Mouse (Mus musculus): ENCODE results near the gene Mpdu1.

Gene Mpdu1

GRCm38 (mm10) chr11:69692196-69692811, 29.9 kb upstream of the Mpdu1 start:
- intact Hi-C loops (cut with DNase I): no loop called here

DNA sequence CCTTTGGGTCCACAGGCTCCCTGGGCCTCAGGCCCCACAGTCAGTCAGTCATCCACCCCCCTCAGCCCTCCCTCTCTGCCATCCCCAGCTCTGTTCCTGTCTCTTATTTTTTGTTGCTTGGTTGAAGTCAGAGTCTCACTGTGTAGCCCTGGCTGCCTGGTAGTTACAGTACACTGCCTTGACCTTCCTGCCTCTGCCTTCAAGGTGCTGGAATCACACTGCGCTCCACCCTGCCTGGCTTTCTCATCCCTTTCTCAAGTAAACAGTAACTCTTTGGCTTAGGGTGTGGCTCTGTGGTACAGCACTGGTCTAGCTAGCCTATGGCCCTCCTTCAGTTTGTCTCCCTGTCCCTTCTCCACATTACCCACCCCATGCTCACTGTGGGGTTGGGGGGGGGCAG, 27.4 kb upstream of the Mpdu1 start:
- intact Hi-C loops (cut with DNase I): no loop called here

DNA sequence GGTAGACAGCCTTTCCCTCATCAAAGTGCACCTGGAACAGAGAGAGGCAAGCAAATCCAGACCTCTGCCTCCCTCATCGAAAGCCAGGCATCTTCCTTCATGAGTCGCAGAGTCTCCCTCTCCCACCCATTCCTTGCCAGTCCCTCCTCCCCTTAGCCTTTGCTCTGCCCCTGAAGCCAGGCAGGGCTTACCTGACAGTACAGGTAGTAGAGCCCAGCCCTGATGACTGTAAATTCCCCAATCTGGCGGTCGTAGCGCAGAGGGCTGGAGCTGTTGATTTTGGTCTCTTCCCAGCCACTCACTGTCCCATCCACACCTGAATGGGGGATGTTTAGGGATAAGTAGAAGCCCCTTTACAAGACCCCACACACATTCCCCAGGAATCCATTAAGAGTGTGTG, 24.6 kb upstream of the Mpdu1 start:
- intact Hi-C loops (cut with DNase I): no loop called here

GRCm38 (mm10) chr11:69686377-69686776, 23.9 kb upstream of the Mpdu1 start:
- intact Hi-C loops (cut with DNase I): no loop called here

- intact Hi-C loops (cut with DNase I): no loop called here
These were observed 23.2 kb upstream of the Mpdu1 start, which contains the start of gene Tnfsf13 for GRCm38 (mm10) chr11:69685526-69686148. TSS of gene Tnfsf13 (minus strand) at chr11:69685784.

DNA sequence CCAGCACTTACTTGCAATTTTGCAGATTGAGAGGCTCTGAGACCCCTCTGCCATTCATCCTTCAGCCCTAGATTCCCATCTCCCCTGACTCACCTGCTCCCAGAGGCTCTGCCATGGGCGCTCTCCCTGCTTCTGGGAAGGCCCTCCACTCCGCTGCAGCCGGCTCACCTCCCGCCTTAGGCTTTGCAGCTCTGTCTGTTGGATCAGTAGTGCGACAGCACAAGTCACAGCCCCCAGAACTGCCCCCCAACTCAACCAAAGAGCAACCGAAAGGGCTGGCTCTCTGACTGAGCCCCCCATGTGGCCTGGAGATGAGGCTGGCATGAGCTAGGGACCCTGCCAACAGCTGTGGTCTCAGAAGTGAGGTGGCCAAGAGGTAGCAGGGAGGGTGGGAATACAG, 22.5 kb upstream of the Mpdu1 start:
- intact Hi-C loops (cut with DNase I): loop anchor here (5.0 kb wide), 1 partner anchor 67 kb away; no protein-coding TSS in a partner anchor

GRCm38 (mm10) chr11:69684128-69684745, 21.8 kb upstream of the Mpdu1 start:
- intact Hi-C loops (cut with DNase I): loop anchor here (5.0 kb wide), 1 partner anchor 68 kb away; no protein-coding TSS in a partner anchor

DNA sequence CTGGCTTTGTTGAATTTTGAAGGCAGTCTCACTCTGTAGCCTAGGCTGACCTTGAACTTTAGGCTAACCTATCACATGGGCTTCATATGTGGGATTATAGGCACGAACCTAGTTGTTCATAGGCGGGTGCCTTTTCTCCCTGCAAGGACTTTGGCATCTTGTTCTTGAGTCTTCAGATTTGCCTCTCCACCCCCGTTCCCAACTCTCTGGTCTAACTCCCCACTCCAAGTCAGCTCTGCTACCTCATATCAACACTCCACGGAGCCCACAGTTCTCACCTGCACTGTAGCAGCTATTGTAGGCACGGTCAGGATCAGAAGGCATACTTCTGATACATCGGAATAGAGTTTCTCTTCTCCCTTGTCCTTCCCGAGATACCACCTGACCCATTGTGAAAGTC, 21.1 kb upstream of the Mpdu1 start:
- intact Hi-C loops (cut with DNase I): loop anchor here (2.0 to 5.0 kb wide), 2 partner anchors 31 to 69 kb away; no protein-coding TSS in a partner anchor

GRCm38 (mm10) chr11:69682840-69683533, 20.5 kb upstream of the Mpdu1 start:
- intact Hi-C loops (cut with DNase I): loop anchor here (2.0 to 5.0 kb wide), 2 partner anchors 32 to 69 kb away; no protein-coding TSS in a partner anchor

DNA sequence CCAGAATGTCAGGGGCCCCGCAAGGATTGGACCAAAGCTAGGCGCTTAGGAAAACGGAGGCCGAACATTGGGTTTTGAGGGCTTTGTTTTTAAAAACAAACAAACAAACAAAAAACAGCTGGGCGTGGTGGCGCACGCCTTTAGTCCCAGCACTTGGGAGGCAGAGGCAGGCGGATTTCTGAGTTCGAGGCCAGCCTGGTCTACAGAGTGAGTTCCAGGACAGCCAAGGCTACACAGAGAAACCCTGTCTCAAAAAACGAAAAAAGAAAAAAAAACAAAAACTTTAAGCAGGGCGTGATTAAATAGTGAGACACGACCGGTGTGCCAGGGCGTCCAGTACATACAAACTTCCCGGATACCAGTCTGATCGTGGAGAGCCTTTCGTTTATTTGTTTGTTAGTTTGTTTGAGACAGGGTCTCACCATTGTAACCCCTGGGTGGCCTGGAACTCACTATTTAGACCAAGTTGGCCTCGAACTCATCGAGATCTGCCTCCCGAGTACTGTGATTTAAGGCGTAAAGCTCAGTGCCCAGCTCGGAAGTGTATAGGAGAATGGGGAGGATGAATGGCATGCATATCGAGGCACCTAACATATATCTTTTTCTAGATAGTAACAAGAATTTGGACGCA, 19.9 kb upstream of the Mpdu1 start:
- intact Hi-C loops (cut with DNase I): loop anchor here (2.0 to 5.0 kb wide), 2 partner anchors 32 to 70 kb away; no protein-coding TSS in a partner anchor

DNA sequence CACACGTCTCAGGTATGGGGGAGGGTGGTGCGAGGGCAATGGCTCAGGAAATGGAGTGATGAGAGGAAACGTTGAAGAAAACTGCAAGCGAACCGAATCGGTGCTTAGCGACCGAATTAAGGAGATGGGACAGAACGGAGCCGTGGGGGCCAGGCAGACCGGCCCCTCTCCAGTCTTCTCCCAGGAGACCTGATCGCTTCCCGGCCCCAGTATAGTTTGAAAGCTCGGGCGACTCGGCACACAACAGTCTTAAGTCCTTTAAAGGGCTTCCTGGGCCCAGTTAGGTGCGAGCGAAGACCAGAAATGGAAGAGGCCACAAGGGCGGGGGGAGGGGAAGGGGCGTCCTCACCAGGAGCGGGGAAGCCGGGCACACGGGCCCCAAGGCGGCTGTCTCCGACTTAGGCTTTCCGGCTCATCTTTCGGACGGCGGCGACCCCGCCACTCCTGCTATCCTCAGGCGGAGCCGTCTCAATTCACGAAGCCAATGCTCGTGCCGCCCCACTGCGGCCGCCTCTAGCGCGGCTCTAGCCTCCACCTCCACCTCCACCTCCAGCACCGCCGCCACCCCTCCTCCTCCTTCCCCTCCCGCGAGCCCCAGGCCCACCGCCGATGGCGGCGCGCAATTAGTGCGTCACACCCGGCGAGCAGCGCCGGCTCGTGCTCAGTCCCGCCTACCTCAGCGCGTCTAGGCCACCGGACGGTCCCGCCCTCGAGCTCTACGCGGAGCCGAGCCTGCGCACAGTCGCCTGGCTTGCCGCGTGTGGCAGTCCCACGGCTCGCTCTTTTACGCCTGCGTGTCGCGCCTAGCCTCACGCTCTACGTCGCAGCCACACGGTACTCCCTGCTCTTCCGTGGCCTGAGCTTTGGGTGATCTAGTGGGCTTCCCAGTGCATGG, 19.1 kb upstream of the Mpdu1 start, which contains the start of gene Senp3:
TSS of gene Senp3 (minus strand) at position 771 of the 895 bp plus-strand sequence.
- intact Hi-C loops (cut with DNase I): loop anchor here (2.0 to 5.0 kb wide), 2 partner anchors 33 to 71 kb away; no protein-coding TSS in a partner anchor

GRCm38 (mm10) chr11:69680136-69680855, 17.9 kb upstream of the Mpdu1 start:
- intact Hi-C loops (cut with DNase I): loop anchor here (5.0 kb wide), 1 partner anchor 72 kb away; no protein-coding TSS in a partner anchor

DNA sequence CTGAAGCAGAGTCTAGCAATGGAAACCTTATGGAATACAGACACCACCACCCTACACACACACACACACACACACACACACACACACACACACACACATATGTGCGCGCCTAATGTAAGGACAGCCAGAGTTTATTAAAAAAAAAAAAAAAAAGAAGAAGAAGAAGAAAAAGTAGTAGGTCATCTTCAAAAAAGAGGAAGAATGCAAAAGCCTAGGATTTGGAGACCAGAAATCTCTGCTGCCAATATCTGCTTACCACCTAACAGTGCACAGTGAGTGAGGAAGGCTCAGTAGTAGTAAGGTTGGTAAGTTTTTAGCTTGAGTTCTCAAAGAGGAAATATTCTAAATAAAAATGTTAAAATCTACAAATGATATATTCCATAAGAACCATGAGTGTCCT, 16.7 kb upstream of the Mpdu1 start:
- intact Hi-C loops (cut with DNase I): no loop called here

DNA sequence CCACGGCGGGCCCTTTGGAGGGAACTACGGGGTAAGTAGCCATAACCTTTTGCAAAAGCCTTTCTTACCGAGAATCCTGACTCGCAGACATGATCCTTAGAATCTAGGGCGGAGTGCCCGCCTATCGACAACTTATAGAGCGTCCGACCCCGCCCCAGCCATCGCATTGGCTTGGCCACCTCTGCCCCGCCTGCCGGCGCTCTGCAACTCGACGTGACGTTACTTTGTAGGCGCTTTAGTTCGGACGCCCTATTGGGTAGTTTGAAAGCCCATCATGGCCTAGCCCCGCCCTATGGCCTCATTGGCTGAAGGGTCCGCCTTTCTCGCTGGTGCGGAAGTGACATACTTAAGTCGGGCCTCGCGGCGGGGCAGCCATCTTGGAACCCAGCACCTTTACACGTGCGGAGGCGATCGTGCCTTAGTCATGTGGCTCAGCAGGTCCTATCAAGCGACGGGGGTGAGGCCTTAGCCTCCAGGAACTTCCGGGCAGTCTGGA, 9.8 kb upstream of the Mpdu1 start, which contains the start of gene Eif4a1:
TSS of gene Eif4a1 (minus strand) at position 213 of the 496 bp plus-strand sequence.
- intact Hi-C loops (cut with DNase I): no loop called here

DNA sequence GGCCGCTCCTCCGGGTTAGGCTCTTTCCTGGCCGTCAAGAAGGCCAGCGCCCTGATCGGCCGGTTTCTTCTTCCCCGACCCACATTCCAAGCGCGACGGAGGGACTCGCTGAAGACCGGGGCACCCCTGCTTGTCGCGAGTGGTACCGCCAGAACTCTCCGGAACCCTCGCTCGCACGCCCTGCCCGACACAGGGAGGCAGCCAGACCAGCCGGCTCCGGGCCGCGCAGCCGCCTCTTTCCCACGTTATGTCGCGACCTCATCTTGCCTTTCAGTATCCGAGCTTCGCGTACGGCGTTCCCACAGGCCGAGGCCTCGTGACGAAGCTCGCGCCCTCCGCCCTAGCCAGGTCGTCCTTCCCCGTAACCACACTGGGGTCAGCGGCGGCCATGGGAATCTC, 9.3 kb upstream of the Mpdu1 start:
- intact Hi-C loops (cut with DNase I): no loop called here

DNA sequence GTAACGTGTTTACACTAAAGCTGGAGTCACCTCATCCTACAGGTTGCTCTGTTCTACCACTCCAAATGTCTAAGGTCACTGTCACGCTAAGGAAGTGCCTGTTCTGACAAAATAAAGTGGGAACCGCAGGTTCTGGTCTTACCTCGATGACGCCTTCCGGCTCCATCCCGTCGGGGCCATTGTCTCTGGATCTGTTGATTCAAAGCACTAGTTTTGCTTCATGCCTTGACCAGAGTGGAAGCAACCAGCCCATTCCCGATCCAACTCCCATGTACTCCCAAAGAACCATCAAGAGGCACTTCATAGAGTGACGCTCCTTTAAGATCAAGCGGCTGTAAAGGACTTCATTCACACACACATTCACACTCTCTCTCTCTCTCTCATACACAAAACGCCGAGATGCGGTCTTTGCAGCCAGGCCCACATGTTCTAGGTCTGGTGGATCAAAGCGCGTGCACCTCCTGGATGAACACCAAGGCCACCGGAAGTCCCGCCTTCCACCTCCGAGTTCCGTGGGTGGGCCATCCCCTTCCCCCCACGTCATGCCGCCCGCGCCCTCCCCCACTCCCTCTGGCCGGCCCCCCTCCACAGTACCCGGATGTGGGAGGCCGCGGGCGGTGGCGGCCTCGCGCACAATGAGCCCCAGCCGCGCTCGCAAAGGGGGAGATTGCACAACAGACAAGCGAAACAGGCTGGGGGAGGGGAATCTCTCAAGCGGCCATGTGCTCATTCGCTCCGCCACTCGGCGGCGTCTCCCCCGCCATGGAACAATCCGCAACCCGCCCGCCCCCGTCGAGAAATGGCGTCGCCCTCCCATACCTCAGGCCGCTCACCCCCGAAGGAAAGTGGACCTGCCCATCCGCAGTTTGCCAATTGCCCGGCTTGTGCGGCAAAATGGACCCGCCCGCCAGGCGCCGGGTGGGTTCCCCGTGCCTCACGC, 8.6 kb upstream of the Mpdu1 start:
- intact Hi-C loops (cut with DNase I): no loop called here

GRCm38 (mm10) chr11:69666665-69667005, 4.2 kb upstream of the Mpdu1 start:
- intact Hi-C loops (cut with DNase I): no loop called here

Measured in adrenal gland (tissue).